Mouse (Mus musculus): ENCODE results near the gene Mysm1.

- TF ChIP-seq EP300 (IDR thresholded peaks at IDR 0.05; ENCODE audit: insufficient read depth, low read depth, low read length): no peak
- no peak for TF ChIP-seq POLR2A (IDR thresholded peaks at IDR 0.05; ENCODE audit: insufficient read depth, low read length)
- no peak for TF ChIP-seq CTCF (IDR thresholded peaks at IDR 0.05; ENCODE audit: low read depth, low read length)
Measured at GRCm38 (mm10) chr4:95025847-95026600, 47.1 kb upstream of the Mysm1 start.

All from ES-Bruce4 (cell line).